Mouse (Mus musculus) kidney, postnatal 36 days (tissue): ENCODE data around the gene Slc41a1.

Source experiments
- DNase-seq, 2 experiments: peaks; one replicate each; pipeline ENCODE4 v3.0.0; 2021 to 2022; ENCODE audit warnings: mixed read lengths in 2 of 2

Slc41a1 gene

DNA sequence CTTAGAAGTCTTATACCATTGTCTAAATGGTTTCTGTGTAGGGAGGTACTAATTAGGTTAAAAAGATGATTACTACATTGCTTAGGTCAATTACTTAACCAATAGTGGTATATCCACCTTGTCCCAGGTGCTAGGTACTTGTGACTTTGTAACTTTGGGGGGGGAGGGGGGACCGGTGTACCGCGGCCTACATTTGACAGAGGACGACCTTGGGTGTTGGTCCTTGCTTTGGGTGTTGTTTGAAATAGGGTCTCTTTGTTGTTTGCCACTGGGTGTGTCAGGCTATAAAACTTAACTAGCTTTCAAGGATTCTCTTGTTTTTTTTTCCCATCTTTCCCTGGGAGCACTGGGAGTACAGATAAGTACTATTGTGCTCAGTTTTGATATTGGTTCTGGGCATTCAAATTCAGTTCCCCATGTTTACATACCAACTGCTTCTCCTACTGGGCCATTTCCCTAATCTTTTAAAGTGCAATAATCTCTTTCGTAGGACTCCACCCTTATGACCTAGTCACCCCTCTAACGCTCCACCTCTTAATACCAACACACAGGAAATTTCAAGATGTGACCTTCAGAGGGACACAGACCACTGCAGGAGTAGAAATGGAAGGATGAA lies 62.9 kb downstream of the Slc41a1 start:
- DNase-seq: no peak

DNA sequence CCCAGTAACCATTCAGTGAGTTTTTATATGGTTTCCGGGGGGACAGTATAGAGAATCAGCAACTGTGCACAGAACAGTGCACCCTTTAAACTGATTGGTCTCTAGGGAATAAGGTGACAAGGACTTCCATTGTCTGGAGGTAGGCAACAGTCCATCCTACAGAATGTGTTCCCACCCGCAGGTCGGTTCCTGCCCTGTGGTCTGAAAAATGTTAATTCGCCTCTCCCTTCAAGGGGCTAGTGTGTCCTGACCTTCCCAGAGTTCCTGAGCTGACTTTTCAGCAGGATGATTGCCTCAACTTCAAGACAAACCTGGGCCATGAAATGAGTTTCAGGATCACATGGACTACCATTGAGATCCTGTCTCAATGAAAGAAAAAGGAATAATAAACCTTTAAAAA lies 64.1 kb downstream of the Slc41a1 start:
- no peak for DNase-seq
